In genomic region chr6:125868516-125868915, GRCm38 (mm10) we compare ENCODE assay signal across 9 mouse cellular contexts.
DNase-seq lines count a peak whose midpoint lies in the region; ATAC-seq and TF ChIP-seq lines count a peak whose summit lies in the region.
"Had no signal": no experiment of that assay in that cellular context is flagged by ENCODE, and none has a peak within 500 bp of the region (broad histone marks: within the 10 kb centered on the region; RNA-seq: fewer than 3 reads in every experiment).

No protein-coding gene starts in this region.

- no peaks in the 10 kb centered on the region for H3K36me3 ChIP-seq in hindbrain, embryonic 11.5 days (ENCODE audit: control insufficient read depth, insufficient read depth, low read length)
- H3K36me3 ChIP-seq in hindbrain, embryonic 12.5 days, result no peaks in the 10 kb centered on the region
- H3K36me3 ChIP-seq in embryonic facial prominence, embryonic 14.5 days (ENCODE audit: control insufficient read depth, insufficient read depth, low read length), result no peaks in the 10 kb centered on the region
- no peaks in the 10 kb centered on the region for H3K36me3 ChIP-seq in limb, embryonic 14.5 days (ENCODE audit: control insufficient read depth, insufficient read depth, low read length)
- H3K36me3 ChIP-seq: neural tube, embryonic 12.5 days had no signal

- 39% methylated on average over 2 of the region's 2 CpGs for WGBS in hindbrain, embryonic 11.5 days
- WGBS in hindbrain, embryonic 12.5 days, result 28% methylated on average over 2 of the region's 2 CpGs
- WGBS in embryonic facial prominence, embryonic 14.5 days, result 43% methylated on average over 2 of the region's 2 CpGs
- 34% methylated on average over 2 of the region's 2 CpGs for WGBS in limb, embryonic 14.5 days

- DNase-seq in hindbrain, embryonic 11.5 days (ENCODE audit: low spot score), result peak; percentile 30
- DNase-seq in 3T3-L1 (ENCODE audit: low read depth, low spot score) (peak; percentile 51), ZHBTc4 (ENCODE audit: low read depth, low spot score) (peak; percentile 57)
- DNase-seq in embryonic facial prominence, embryonic 14.5 days (ENCODE audit: low spot score), result peak; percentile 67
- DNase-seq in limb, embryonic 14.5 days (ENCODE audit: low spot score), result peak; percentile 52
- DNase-seq in spleen, postnatal 14 days (ENCODE audit: low spot score in 2 of 2), result no peak

- no peak for TF ChIP-seq POLR2A in limb, embryonic 14.5 days (IDR thresholded peaks at IDR 0.05; ENCODE audit: borderline replicate concordance, extremely low read depth, insufficient read depth, insufficient read length)

- no peak overlapping the region for H3K4me2 ChIP-seq in hindbrain, embryonic 11.5 days (replicated peaks; ENCODE audit: low read depth, low read length)
- no peak overlapping the region for H3K4me2 ChIP-seq in hindbrain, embryonic 12.5 days (replicated peaks)
- H3K4me2 ChIP-seq in embryonic facial prominence, embryonic 14.5 days (ENCODE audit: low read depth, low read length), result no peak overlapping the region
- H3K4me2 ChIP-seq in limb, embryonic 14.5 days (replicated peaks; ENCODE audit: low read depth, low read length, severe bottlenecking), result no peak overlapping the region
- H3K4me2 ChIP-seq: neural tube, embryonic 12.5 days had no signal

- no peak overlapping the region for H3K4me3 ChIP-seq in hindbrain, embryonic 11.5 days (ENCODE audit: low read depth, low read length)
- no peak overlapping the region for H3K4me3 ChIP-seq in hindbrain, embryonic 12.5 days
- H3K4me3 ChIP-seq in embryonic facial prominence, embryonic 14.5 days (ENCODE audit: low read depth, low read length), result no peak overlapping the region
- H3K4me3 ChIP-seq in limb, embryonic 14.5 days (replicated peaks; ENCODE audit: low read length), result no peak overlapping the region
- H3K4me3 ChIP-seq: neural tube, embryonic 12.5 days had no signal

- H3K4me1 ChIP-seq in hindbrain, embryonic 11.5 days (replicated peaks; ENCODE audit: control insufficient read depth, insufficient read depth, low read length), result no peaks in the 10 kb centered on the region
- no peaks in the 10 kb centered on the region for H3K4me1 ChIP-seq in hindbrain, embryonic 12.5 days
- no peaks in the 10 kb centered on the region for H3K4me1 ChIP-seq in embryonic facial prominence, embryonic 14.5 days (ENCODE audit: control insufficient read depth, insufficient read depth, low read length)
- H3K4me1 ChIP-seq in limb, embryonic 14.5 days (ENCODE audit: control insufficient read depth, insufficient read depth, low read length), result no peaks in the 10 kb centered on the region
- H3K4me1 ChIP-seq: neural tube, embryonic 12.5 days had no signal

- no peak overlapping the region for H3K9ac ChIP-seq in hindbrain, embryonic 11.5 days (ENCODE audit: low read depth, low read length)
- no peak overlapping the region for H3K9ac ChIP-seq in hindbrain, embryonic 12.5 days
- H3K9ac ChIP-seq in embryonic facial prominence, embryonic 14.5 days (ENCODE audit: low read depth, low read length), result no peak overlapping the region
- H3K9ac ChIP-seq in limb, embryonic 14.5 days (ENCODE audit: low read depth, low read length, severe bottlenecking), result no peak overlapping the region
- H3K9ac ChIP-seq: neural tube, embryonic 12.5 days had no signal

- H3K9me3 ChIP-seq in hindbrain, embryonic 11.5 days (ENCODE audit: control insufficient read depth, low read length), result no peaks in the 10 kb centered on the region
- no peaks in the 10 kb centered on the region for H3K9me3 ChIP-seq in hindbrain, embryonic 12.5 days (replicated peaks)
- H3K9me3 ChIP-seq in embryonic facial prominence, embryonic 14.5 days (ENCODE audit: control insufficient read depth, low read length), result no peaks in the 10 kb centered on the region
- H3K9me3 ChIP-seq in limb, embryonic 14.5 days (ENCODE audit: control insufficient read depth, low read length), result no peaks in the 10 kb centered on the region
- H3K9me3 ChIP-seq: neural tube, embryonic 12.5 days had no signal

- no peak overlapping the region for H3K27ac ChIP-seq in hindbrain, embryonic 11.5 days (ENCODE audit: low read depth, low read length)
- H3K27ac ChIP-seq in hindbrain, embryonic 12.5 days, result no peak overlapping the region
- no peak overlapping the region for H3K27ac ChIP-seq in embryonic facial prominence, embryonic 14.5 days (replicated peaks; ENCODE audit: low read depth, low read length)
- no peak overlapping the region for H3K27ac ChIP-seq in limb, embryonic 14.5 days (replicated peaks; ENCODE audit: low read depth, low read length)
- H3K27ac ChIP-seq: neural tube, embryonic 12.5 days had no signal

- no peaks in the 10 kb centered on the region for H3K27me3 ChIP-seq in hindbrain, embryonic 11.5 days (ENCODE audit: control insufficient read depth, insufficient read depth, low read length)
- no peaks in the 10 kb centered on the region for H3K27me3 ChIP-seq in hindbrain, embryonic 12.5 days
- H3K27me3 ChIP-seq in embryonic facial prominence, embryonic 14.5 days (replicated peaks; ENCODE audit: control insufficient read depth, insufficient read depth, low read length), result no peaks in the 10 kb centered on the region
- no peaks in the 10 kb centered on the region for H3K27me3 ChIP-seq in limb, embryonic 14.5 days (ENCODE audit: control insufficient read depth, insufficient read depth, low read length)
- H3K27me3 ChIP-seq: neural tube, embryonic 12.5 days had no signal

- no peak for ATAC-seq in hindbrain, embryonic 11.5 days (ENCODE audit: low FRiP score)
- no peak for ATAC-seq in hindbrain, embryonic 12.5 days (ENCODE audit: low FRiP score)
- ATAC-seq in embryonic facial prominence, embryonic 14.5 days (ENCODE audit: low read depth), result no peak
- no peak for ATAC-seq in limb, embryonic 14.5 days (ENCODE audit: low FRiP score, low read depth)
- no peak for ATAC-seq in megakaryocyte, adult 5-6 weeks (ENCODE audit: poor library complexity, severe bottlenecking)

Comparison
In these comparisons a context has a peak if more than half of its experiments do, and no peak if none do; other contexts are left out.
1. DNase-seq: peak in hindbrain, embryonic 11.5 days (single experiment), 3T3-L1 (single experiment), ZHBTc4 (single experiment), embryonic facial prominence, embryonic 14.5 days (single experiment) and limb, embryonic 14.5 days (single experiment); none in spleen, postnatal 14 days (0 of 2).